Mouse (Mus musculus): ENCODE measurements around the gene Dnmt1. TPM values are rescaled to one million over a fixed set of nuclear protein-coding genes. Genes with fewer than 3 reads are reported as not detected.

The Dnmt1 gene
- total RNA-seq, 1 experiment = 122 TPM

- Histone ChIP-seq H3K36me3 (ENCODE audit: control insufficient read depth, insufficient read depth, low read length, poor library complexity, severe bottlenecking) (peaks cover 35% of the 10 kb centered on the region), H3K9ac (ENCODE audit: insufficient read depth, low read depth, low read length, poor library complexity, severe bottlenecking) (peak within 1 kb of the TSS; percentile 97), H3K27ac (ENCODE audit: insufficient read depth, low read depth, low read length, poor library complexity, severe bottlenecking) (peak within 1 kb of the TSS; percentile 88), H3K4me3 (ENCODE audit: insufficient read depth in 1 of 2, low read depth in 1 of 2, low read length in 2 of 2, poor library complexity in 1 of 2, severe bottlenecking in 1 of 2) (peak within 1 kb of the TSS; percentile 86 to 96), H3K4me1 (ENCODE audit: control insufficient read depth in 2 of 2, insufficient read depth in 2 of 2, low read length in 2 of 2, poor library complexity in 1 of 2) (peaks cover 0 to 14% of the 10 kb centered on the region in 2 experiments; a peak in 1 of 4 replicates), H3K9me3 (ENCODE audit: control insufficient read depth, insufficient read depth, low read depth, low read length) (peaks cover 3% of the 10 kb centered on the region; the same call in 1 of the 2 replicates)
- DNase-seq (ENCODE audit: low read depth, low spot score) = peak; percentile 95
- TF ChIP-seq HCFC1 (IDR thresholded peaks at IDR 0.05; ENCODE audit: borderline replicate concordance, insufficient read depth, low read length) (peak; percentile 82; the same call in 1 of the 2 replicates), ZC3H11A (IDR thresholded peaks at IDR 0.05; ENCODE audit: borderline replicate concordance, low read depth, low read length) (no peak)
- in situ Hi-C loops (cut with MboI; ENCODE audit: low sequenced_read_pairs in 2 of 2, unreplicated experiment in 2 of 2) = no loop called here
Measured at GRCm38 (mm10) chr9:20887704-20888385, 71.8 kb downstream of the Dnmt1 start, which contains the start of gene Ppan. TSS of gene Ppan (plus strand) at chr9:20888175.

DNA sequence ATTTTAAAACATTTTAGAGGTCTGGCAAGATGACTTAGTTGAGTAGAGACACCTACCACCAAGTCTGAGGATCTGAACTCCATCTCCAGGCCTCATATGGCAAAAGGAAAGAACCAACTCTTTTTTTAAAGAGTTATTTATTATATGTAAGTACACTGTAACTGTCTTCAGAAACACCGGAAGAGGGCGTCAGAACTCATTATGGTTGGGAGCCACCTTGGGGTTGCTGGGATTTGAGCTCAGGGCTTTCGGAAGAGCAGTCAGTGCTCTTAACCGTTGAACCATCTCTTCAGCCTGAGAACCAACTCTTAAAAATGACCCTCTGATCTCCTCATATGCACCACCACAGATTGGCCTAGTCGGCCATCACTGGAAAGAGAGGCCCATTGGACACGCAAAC, 72.5 kb downstream of the Dnmt1 start:
- H3K9me3 ChIP-seq (ENCODE audit: control insufficient read depth, insufficient read depth, low read depth, low read length) = peaks cover 3% of the 10 kb centered on the region; the same call in 1 of the 2 replicates
- H3K9ac ChIP-seq (ENCODE audit: insufficient read depth, low read depth, low read length, poor library complexity, severe bottlenecking) = no peak overlapping the region; the same call in 1 of the 2 replicates
- TF ChIP-seq ZNF384 (IDR thresholded peaks at IDR 0.05; ENCODE audit: low read depth, low read length) (no peak), HCFC1 (IDR thresholded peaks at IDR 0.05; ENCODE audit: borderline replicate concordance, insufficient read depth, low read length) (no peak), MAFK (IDR thresholded peaks at IDR 0.05; ENCODE audit: insufficient read depth, low read depth, low read length) (no peak), CHD2 (IDR thresholded peaks at IDR 0.05; ENCODE audit: low read depth, low read length) (no peak), ZC3H11A (IDR thresholded peaks at IDR 0.05; ENCODE audit: borderline replicate concordance, low read depth, low read length) (no peak)
- H3K4me3 ChIP-seq (ENCODE audit: insufficient read depth in 1 of 2, low read depth in 1 of 2, low read length in 2 of 2, poor library complexity in 1 of 2, severe bottlenecking in 1 of 2) = no peak overlapping the region
- H3K36me3 ChIP-seq (ENCODE audit: control insufficient read depth, insufficient read depth, low read length, poor library complexity, severe bottlenecking) = peaks cover 31% of the 10 kb centered on the region
- in situ Hi-C loops (cut with MboI; ENCODE audit: low sequenced_read_pairs in 2 of 2, unreplicated experiment in 2 of 2) = no loop called here
- DNase-seq (ENCODE audit: low read depth, low spot score) = no peak
- H3K4me1 ChIP-seq (ENCODE audit: control insufficient read depth in 2 of 2, insufficient read depth in 2 of 2, low read length in 2 of 2, poor library complexity in 1 of 2) = peaks cover 0 to 12% of the 10 kb centered on the region in 2 experiments; a peak in 1 of 4 replicates
- no peak overlapping the region for H3K27ac ChIP-seq (ENCODE audit: insufficient read depth, low read depth, low read length, poor library complexity, severe bottlenecking)

DNA sequence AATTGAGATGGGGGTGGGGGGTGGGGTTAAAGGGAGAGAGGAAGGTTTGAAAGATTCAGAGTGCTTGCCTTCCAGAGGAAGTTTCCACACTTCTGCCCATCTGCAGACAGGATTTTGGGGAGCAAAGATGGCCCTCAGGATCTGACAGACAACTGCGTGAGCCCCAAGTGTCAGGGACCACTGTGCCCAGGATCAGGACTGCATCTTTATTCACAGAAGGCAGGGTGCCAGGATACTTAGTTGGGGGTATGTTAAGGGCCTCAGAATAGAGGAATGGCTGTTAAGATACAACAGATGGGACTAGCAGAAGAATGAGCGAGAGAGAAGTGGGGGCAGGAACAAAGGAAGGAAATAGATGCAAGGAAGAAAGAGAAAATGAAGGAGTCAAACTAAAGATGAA, 73.1 kb downstream of the Dnmt1 start:
- Histone ChIP-seq H3K9ac (ENCODE audit: insufficient read depth, low read depth, low read length, poor library complexity, severe bottlenecking) (no peak overlapping the region), H3K36me3 (ENCODE audit: control insufficient read depth, insufficient read depth, low read length, poor library complexity, severe bottlenecking) (peaks cover 24% of the 10 kb centered on the region), H3K4me3 (ENCODE audit: insufficient read depth in 1 of 2, low read depth in 1 of 2, low read length in 2 of 2, poor library complexity in 1 of 2, severe bottlenecking in 1 of 2) (no peak overlapping the region), H3K9me3 (ENCODE audit: control insufficient read depth, insufficient read depth, low read depth, low read length) (peaks cover 3% of the 10 kb centered on the region; the same call in 1 of the 2 replicates), H3K27ac (ENCODE audit: insufficient read depth, low read depth, low read length, poor library complexity, severe bottlenecking) (no peak overlapping the region), H3K4me1 (ENCODE audit: control insufficient read depth in 2 of 2, insufficient read depth in 2 of 2, low read length in 2 of 2, poor library complexity in 1 of 2) (peaks cover 0 to 12% of the 10 kb centered on the region in 2 experiments; a peak in 1 of 4 replicates)
- in situ Hi-C loops (cut with MboI; ENCODE audit: low sequenced_read_pairs in 2 of 2, unreplicated experiment in 2 of 2) = no loop called here
- no peak for DNase-seq (ENCODE audit: low read depth, low spot score)
- TF ChIP-seq ZC3H11A (IDR thresholded peaks at IDR 0.05; ENCODE audit: borderline replicate concordance, low read depth, low read length) = no peak
- TF ChIP-seq CHD2 (IDR thresholded peaks at IDR 0.05; ENCODE audit: low read depth, low read length) = no peak
- TF ChIP-seq MAFK (IDR thresholded peaks at IDR 0.05; ENCODE audit: insufficient read depth, low read depth, low read length) = no peak
- TF ChIP-seq HCFC1 (IDR thresholded peaks at IDR 0.05; ENCODE audit: borderline replicate concordance, insufficient read depth, low read length) = no peak
- TF ChIP-seq ZNF384 (IDR thresholded peaks at IDR 0.05; ENCODE audit: low read depth, low read length) = no peak

GRCm38 (mm10) chr9:20879097-20879792, 80.4 kb downstream of the Dnmt1 start, which contains the start of gene Angptl6:
TSS of gene Angptl6 (minus strand) at chr9:20879727.
- in situ Hi-C loops (cut with MboI; ENCODE audit: low sequenced_read_pairs in 2 of 2, unreplicated experiment in 2 of 2) = no loop called here
- H3K27ac ChIP-seq (ENCODE audit: insufficient read depth, low read depth, low read length, poor library complexity, severe bottlenecking) = peak within 1 kb of the TSS; percentile 68
- no peak for TF ChIP-seq CHD2 (IDR thresholded peaks at IDR 0.05; ENCODE audit: low read depth, low read length)
- TF ChIP-seq MAFK (IDR thresholded peaks at IDR 0.05; ENCODE audit: insufficient read depth, low read depth, low read length) = no peak
- TF ChIP-seq HCFC1 (IDR thresholded peaks at IDR 0.05; ENCODE audit: borderline replicate concordance, insufficient read depth, low read length) = no peak
- TF ChIP-seq ZNF384 (IDR thresholded peaks at IDR 0.05; ENCODE audit: low read depth, low read length) = no peak
- TF ChIP-seq ZC3H11A (IDR thresholded peaks at IDR 0.05; ENCODE audit: borderline replicate concordance, low read depth, low read length) = no peak
- H3K9ac ChIP-seq (ENCODE audit: insufficient read depth, low read depth, low read length, poor library complexity, severe bottlenecking) = peak within 1 kb of the TSS; percentile 84
- no peaks in the 10 kb centered on the region; the same call in 1 of the 2 replicates for H3K36me3 ChIP-seq (ENCODE audit: control insufficient read depth, insufficient read depth, low read length, poor library complexity, severe bottlenecking)
- H3K4me1 ChIP-seq (ENCODE audit: control insufficient read depth in 2 of 2, insufficient read depth in 2 of 2, low read length in 2 of 2, poor library complexity in 1 of 2) = peaks cover 0 to 8% of the 10 kb centered on the region in 2 experiments; a peak in 2 of 4 replicates
- H3K4me3 ChIP-seq (ENCODE audit: insufficient read depth in 1 of 2, low read depth in 1 of 2, low read length in 2 of 2, poor library complexity in 1 of 2, severe bottlenecking in 1 of 2) = peak within 1 kb of the TSS; percentile 66
- no peak for DNase-seq (ENCODE audit: low read depth, low spot score)
- no peaks in the 10 kb centered on the region for H3K9me3 ChIP-seq (ENCODE audit: control insufficient read depth, insufficient read depth, low read depth, low read length)
